Mouse (Mus musculus) heart, embryonic 15.5 days (tissue): ENCODE measurements around the gene Sephs1. TPM values are rescaled to one million over a fixed set of nuclear protein-coding genes. Genes with fewer than 3 reads are reported as not detected.

ENCODE experiments used
- ATAC-seq: fragments of 200-750 bp; cut with Nextera tagmentation; replicated peaks from 2 replicates; pipeline ENCODE4 v1.8.0; 2017; ENCODE audit warnings: low read depth, moderate TSS enrichment; ENCODE audit not compliant: insufficient number of reproducible peaks, insufficient read depth, low FRiP score
- H3K27ac ChIP-seq: fragments of 300-500 bp; sonication (generic); 2 replicates; pipeline ENCODE4 v1.5.1; 2015; ENCODE audit warnings: mild to moderate bottlenecking, inconsistent platforms
- H3K27me3 ChIP-seq: fragments of 300-500 bp; sonication (generic); 2 replicates; pipeline ENCODE4 v1.6.1; 2015; ENCODE audit warnings: inconsistent platforms
- H3K36me3 ChIP-seq: fragments of 300-500 bp; sonication (generic); 2 replicates; pipeline ENCODE4 v1.6.1; 2015; ENCODE audit warnings: mild to moderate bottlenecking, inconsistent platforms
- H3K4me1 ChIP-seq: fragments of 300-500 bp; sonication (generic); replicated peaks from 2 replicates; pipeline ENCODE4 v1.6.1; 2015; ENCODE audit warnings: inconsistent platforms
- H3K4me2 ChIP-seq: fragments of 300-500 bp; sonication (generic); 2 replicates; pipeline ENCODE4 v1.6.1; 2015; ENCODE audit warnings: inconsistent platforms, mild to moderate bottlenecking, moderate library complexity
- H3K4me3 ChIP-seq: fragments of 300-500 bp; sonication (generic); 2 replicates; pipeline ENCODE4 v1.5.1; 2015; ENCODE audit warnings: mild to moderate bottlenecking, inconsistent platforms
- H3K9ac ChIP-seq: fragments of 300-500 bp; sonication (generic); 2 replicates; pipeline ENCODE4 v1.6.1; 2015; ENCODE audit warnings: mild to moderate bottlenecking, inconsistent platforms
- H3K9me3 ChIP-seq: fragments of 300-500 bp; sonication (generic); replicated peaks from 2 replicates; pipeline ENCODE4 v1.6.1; 2016; ENCODE audit warnings: inconsistent platforms
- WGBS: fragments of 180-500 bp; shearing (Covaris S2); methylation state at CpG from one replicate; pipeline ENCODE4 v1.1.7; 2015; ENCODE audit warnings: mixed read lengths; 5-methylcytosine and 5-hydroxymethylcytosine counted together
- polyA plus RNA-seq: library from polyadenylated mRNA; unstranded; fragments of >200 nt; fragmentation: Nextera tagmentation; extraction: Ambion mirVana; gene quantifications from 2 replicates; pipeline ENCODE4 v1.2.1, GENCODE M21; 2015

Sephs1 gene
- polyA plus RNA-seq, 1 experiment from 2014 or later: 33.7 TPM

GRCm38 (mm10) chr2:4876131-4876530 is 5.2 kb upstream of the Sephs1 start:
- ATAC-seq: no peak
- Histone ChIP-seq H3K36me3 (no peaks in the 10 kb centered on the region), H3K4me3 (no peak overlapping the region), H3K27ac (no peak overlapping the region), H3K9ac (no peak overlapping the region), H3K4me1 (peaks cover 4% of the 10 kb centered on the region; the same call in 1 of the 2 replicates), H3K9me3 (no peaks in the 10 kb centered on the region), H3K4me2 (no peak overlapping the region), H3K27me3 (no peaks in the 10 kb centered on the region)
- 62% methylated on average over 3 of the region's 3 CpGs for WGBS

GRCm38 (mm10) chr2:4880737-4881349 is 521 bp upstream of the Sephs1 start:
- Histone ChIP-seq H3K9me3 (no peaks in the 10 kb centered on the region), H3K9ac (peak overlapping the region; percentile 99), H3K27ac (peak overlapping the region; percentile 100), H3K4me1 (peaks cover 19% of the 10 kb centered on the region), H3K4me3 (peak overlapping the region; percentile 93), H3K27me3 (no peaks in the 10 kb centered on the region), H3K4me2 (peak overlapping the region; percentile 89), H3K36me3 (peaks cover 7% of the 10 kb centered on the region)
- WGBS: 3% methylated on average over 20 of the region's 20 CpGs
- no peak for ATAC-seq

GRCm38 (mm10) chr2:4882249-4882791 is 956 bp downstream of the Sephs1 start:
- Histone ChIP-seq H3K9me3 (no peaks in the 10 kb centered on the region), H3K4me1 (peaks cover 19% of the 10 kb centered on the region), H3K9ac (peak overlapping the region; percentile 99), H3K4me2 (peak overlapping the region; percentile 89), H3K27ac (peak overlapping the region; percentile 100), H3K27me3 (no peaks in the 10 kb centered on the region), H3K4me3 (peak overlapping the region; percentile 93), H3K36me3 (peaks cover 21% of the 10 kb centered on the region)
- peak; percentile 54 for ATAC-seq
- WGBS: under 1% methylated on average over 61 of the region's 63 CpGs

GRCm38 (mm10) chr2:4883009-4883704 is 1.8 kb downstream of the Sephs1 start:
- no peak for ATAC-seq

GRCm38 (mm10) chr2:4886896-4887295 is 5.5 kb downstream of the Sephs1 start:
- Histone ChIP-seq H3K27ac (no peak overlapping the region), H3K4me1 (peaks cover 15% of the 10 kb centered on the region), H3K4me2 (no peak overlapping the region), H3K4me3 (no peak overlapping the region), H3K36me3 (peaks cover 61% of the 10 kb centered on the region), H3K9ac (no peak overlapping the region), H3K27me3 (no peaks in the 10 kb centered on the region), H3K9me3 (no peaks in the 10 kb centered on the region)
- ATAC-seq: no peak
- WGBS: 90% methylated on average over 6 of the region's 6 CpGs

More at GRCm38 (mm10) chr2:4883009-4883704, 1.8 kb downstream of the Sephs1 start:
- Histone ChIP-seq H3K9me3 (no peaks in the 10 kb centered on the region), H3K4me1 (peaks cover 19% of the 10 kb centered on the region), H3K9ac (peak overlapping the region; percentile 99), H3K36me3 (peaks cover 30% of the 10 kb centered on the region), H3K4me3 (peak overlapping the region; percentile 93), H3K27me3 (no peaks in the 10 kb centered on the region), H3K4me2 (peak overlapping the region; percentile 89), H3K27ac (peak overlapping the region; percentile 100; the same call in 1 of the 2 replicates)
- 2% methylated on average over 18 of the region's 18 CpGs for WGBS

GRCm38 (mm10) chr2:4895598-4895997 is 14.2 kb downstream of the Sephs1 start:
- H3K9ac ChIP-seq: no peak overlapping the region
- no peak for ATAC-seq
- H3K4me2 ChIP-seq: no peak overlapping the region
- WGBS: 81% methylated on average over 2 of the region's 2 CpGs
- no peaks in the 10 kb centered on the region for H3K4me1 ChIP-seq
- H3K36me3 ChIP-seq: peaks cover 68% of the 10 kb centered on the region
- H3K27ac ChIP-seq: no peak overlapping the region
- no peaks in the 10 kb centered on the region for H3K9me3 ChIP-seq
- H3K27me3 ChIP-seq: no peaks in the 10 kb centered on the region
- H3K4me3 ChIP-seq: no peak overlapping the region

GRCm38 (mm10) chr2:4896970-4897369 is 15.6 kb downstream of the Sephs1 start:
- Histone ChIP-seq H3K9me3 (no peaks in the 10 kb centered on the region), H3K36me3 (peaks cover 73% of the 10 kb centered on the region), H3K4me3 (no peak overlapping the region), H3K9ac (no peak overlapping the region), H3K4me2 (no peak overlapping the region), H3K27me3 (no peaks in the 10 kb centered on the region), H3K27ac (no peak overlapping the region), H3K4me1 (no peaks in the 10 kb centered on the region)
- no peak for ATAC-seq
- 93% methylated on average over 4 of the region's 4 CpGs for WGBS

GRCm38 (mm10) chr2:4900624-4901023 is 19.3 kb downstream of the Sephs1 start:
- whole genome bisulfite sequencing: 90% methylated on average over 6 of the region's 6 CpGs
- Histone ChIP-seq H3K4me1 (no peaks in the 10 kb centered on the region), H3K27ac (no peak overlapping the region), H3K4me3 (no peak overlapping the region), H3K36me3 (peaks cover 64% of the 10 kb centered on the region), H3K9ac (no peak overlapping the region), H3K9me3 (no peaks in the 10 kb centered on the region), H3K4me2 (no peak overlapping the region), H3K27me3 (no peaks in the 10 kb centered on the region)
- no peak for ATAC-seq

GRCm38 (mm10) chr2:4902346-4902745 is 21.0 kb downstream of the Sephs1 start:
- Histone ChIP-seq H3K4me1 (no peaks in the 10 kb centered on the region), H3K36me3 (peaks cover 74% of the 10 kb centered on the region), H3K9me3 (no peaks in the 10 kb centered on the region), H3K27ac (no peak overlapping the region), H3K27me3 (no peaks in the 10 kb centered on the region), H3K4me3 (no peak overlapping the region), H3K9ac (no peak overlapping the region), H3K4me2 (no peak overlapping the region)
- WGBS: 97% methylated on average over 5 of the region's 5 CpGs
- no peak for ATAC-seq

- Histone ChIP-seq H3K9me3 (no peaks in the 10 kb centered on the region), H3K4me1 (no peaks in the 10 kb centered on the region), H3K36me3 (peaks cover 39% of the 10 kb centered on the region), H3K27ac (no peak overlapping the region), H3K9ac (no peak overlapping the region), H3K4me3 (no peak overlapping the region), H3K4me2 (no peak overlapping the region), H3K27me3 (no peaks in the 10 kb centered on the region)
- WGBS: 81% methylated on average over 6 of the region's 6 CpGs
- no peak for ATAC-seq
Measured at GRCm38 (mm10) chr2:4907120-4907519, 25.8 kb downstream of the Sephs1 start.

- Histone ChIP-seq H3K4me3 (no peak overlapping the region), H3K9me3 (no peaks in the 10 kb centered on the region), H3K36me3 (peaks cover 36% of the 10 kb centered on the region), H3K9ac (no peak overlapping the region), H3K4me2 (no peak overlapping the region), H3K27ac (no peak overlapping the region), H3K4me1 (no peaks in the 10 kb centered on the region), H3K27me3 (no peaks in the 10 kb centered on the region)
- ATAC-seq: no peak
- WGBS: 65% methylated on average over 7 of the region's 7 CpGs
Measured at GRCm38 (mm10) chr2:4907916-4908315, 26.6 kb downstream of the Sephs1 start.
